Mouse (Mus musculus): ENCODE measurements around the gene Ccdc6. TPM values are rescaled to one million over a fixed set of nuclear protein-coding genes. Genes with fewer than 3 reads are reported as not detected.

Ccdc6 gene
- polyA plus RNA-seq, 1 experiment from 2014 or later = 13.0 TPM

DNA sequence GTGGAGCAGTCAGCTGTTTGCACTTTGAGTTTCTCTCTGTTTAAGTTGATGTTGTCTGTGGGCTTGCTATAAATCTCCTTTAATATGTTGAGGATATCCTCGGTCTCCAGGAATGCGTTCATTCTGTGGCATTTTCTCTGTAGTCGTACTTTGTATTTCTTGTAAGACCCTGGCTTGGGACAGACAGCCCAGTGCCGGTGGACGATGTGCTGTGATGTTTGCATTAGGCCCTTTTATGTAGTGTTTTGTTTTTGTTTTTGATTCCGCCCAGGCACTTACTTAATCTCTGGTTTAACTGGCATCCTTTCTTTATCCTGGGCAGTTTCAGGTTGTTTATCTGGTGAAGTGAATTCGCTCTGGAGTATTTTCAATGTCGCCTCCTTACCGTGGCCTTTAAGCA is 22.5 kb downstream of the Ccdc6 start:
- Histone ChIP-seq H3K4me3 (ENCODE audit: low read length) (no peak overlapping the region), H3K27me3 (replicated peaks; ENCODE audit: control insufficient read depth, insufficient read depth, low read length) (no peaks in the 10 kb centered on the region), H3K27ac (ENCODE audit: low read length) (no peak overlapping the region), H3K9me3 (ENCODE audit: control insufficient read depth, low read length) (no peaks in the 10 kb centered on the region), H3K36me3 (ENCODE audit: control insufficient read depth, insufficient read depth, low read length) (no peaks in the 10 kb centered on the region), H3K9ac (ENCODE audit: low read depth, low read length) (no peak overlapping the region), H3K4me1 (ENCODE audit: control insufficient read depth, insufficient read depth, low read length) (peaks cover 31% of the 10 kb centered on the region), H3K4me2 (ENCODE audit: low read depth, low read length) (0 out of 2 replicates have a peak overlapping the region, but pooled peaks have one; percentile 3)
- WGBS = 22% methylated on average over 9 of the region's 9 CpGs
- ATAC-seq = no peak

DNA sequence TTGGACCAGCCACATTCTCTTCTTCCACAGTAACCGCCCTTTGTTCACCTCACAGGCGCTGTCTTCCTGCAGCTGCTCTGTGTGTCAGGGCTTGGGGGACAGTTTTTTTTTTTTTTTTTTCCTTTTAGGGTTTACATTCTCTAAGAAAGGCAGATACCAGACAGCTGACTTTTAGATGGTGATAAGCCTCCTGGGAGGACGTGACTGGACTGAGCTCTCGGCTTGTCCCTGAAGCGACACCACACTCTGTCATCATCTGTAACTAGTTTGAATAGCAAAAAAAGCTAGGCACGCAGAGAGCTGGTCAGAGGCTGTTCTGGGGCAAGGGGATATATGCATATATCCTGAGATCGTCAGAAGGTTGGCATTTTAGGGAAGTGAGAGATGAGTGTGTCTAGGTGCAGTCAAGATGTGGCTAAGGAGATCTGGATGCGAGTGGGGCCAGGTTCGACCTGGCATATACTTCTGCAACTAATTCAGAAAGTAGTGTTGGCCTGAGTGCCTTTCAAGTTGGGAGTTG is 23.0 kb downstream of the Ccdc6 start:
- Histone ChIP-seq H3K9ac (ENCODE audit: low read depth, low read length) (no peak overlapping the region), H3K27me3 (replicated peaks; ENCODE audit: control insufficient read depth, insufficient read depth, low read length) (no peaks in the 10 kb centered on the region)

DNA sequence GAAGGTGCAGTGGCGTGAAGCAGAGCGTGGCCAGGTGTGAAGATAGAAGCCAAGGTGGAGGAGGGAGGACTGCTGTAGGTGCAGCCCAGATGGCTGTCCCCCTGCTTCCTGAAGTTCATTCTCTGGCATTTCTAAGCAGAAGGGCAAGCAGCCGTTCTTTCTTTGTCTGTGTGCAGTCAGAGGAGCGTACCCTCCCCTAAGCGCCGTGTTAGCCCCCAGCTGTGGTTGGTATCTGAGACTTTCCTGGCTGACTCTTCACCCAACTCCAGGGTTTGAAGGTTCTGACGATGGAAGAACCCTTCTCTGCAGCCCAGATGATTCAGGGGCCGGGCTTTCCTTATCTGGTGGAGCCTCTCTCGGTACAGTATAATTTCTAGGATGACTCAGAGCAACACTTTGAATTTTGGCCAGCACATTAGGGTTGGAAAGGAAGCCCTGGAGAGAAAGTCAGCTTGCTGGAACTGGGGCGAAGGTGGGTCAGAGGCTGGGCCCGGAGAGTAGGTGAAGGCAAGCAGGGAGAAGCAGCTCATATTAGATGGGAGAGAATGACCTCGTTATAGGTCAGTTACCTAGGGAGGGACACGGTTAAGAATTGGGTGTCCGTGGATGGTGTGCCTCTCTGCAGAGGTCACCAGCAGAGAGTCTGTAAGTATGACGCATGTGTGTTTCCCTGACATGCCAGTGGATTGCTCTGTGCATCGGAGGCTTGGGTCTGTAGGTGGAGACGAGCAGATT is 23.9 kb downstream of the Ccdc6 start:
- H3K27me3 ChIP-seq (replicated peaks; ENCODE audit: control insufficient read depth, insufficient read depth, low read length) = no peaks in the 10 kb centered on the region
- no peaks in the 10 kb centered on the region for H3K36me3 ChIP-seq (ENCODE audit: control insufficient read depth, insufficient read depth, low read length)
- no peak overlapping the region for H3K4me2 ChIP-seq (ENCODE audit: low read depth, low read length)
- no peak overlapping the region; the same call in 1 of the 2 replicates for H3K4me3 ChIP-seq (ENCODE audit: low read length)
- peak overlapping the region; percentile 43 for H3K27ac ChIP-seq (ENCODE audit: low read length)
- ATAC-seq = peak; percentile 53
- H3K4me1 ChIP-seq (ENCODE audit: control insufficient read depth, insufficient read depth, low read length) = peaks cover 43% of the 10 kb centered on the region
- WGBS = 52% methylated on average over 17 of the region's 17 CpGs
- no peak overlapping the region for H3K9ac ChIP-seq (ENCODE audit: low read depth, low read length)
- no peaks in the 10 kb centered on the region for H3K9me3 ChIP-seq (ENCODE audit: control insufficient read depth, low read length)

More for the DNA sequence above, 23.0 kb downstream of the Ccdc6 start:
- no peak overlapping the region for H3K4me3 ChIP-seq (ENCODE audit: low read length)
- H3K36me3 ChIP-seq (ENCODE audit: control insufficient read depth, insufficient read depth, low read length) = no peaks in the 10 kb centered on the region
- H3K4me1 ChIP-seq (ENCODE audit: control insufficient read depth, insufficient read depth, low read length) = peaks cover 35% of the 10 kb centered on the region
- H3K9me3 ChIP-seq (ENCODE audit: control insufficient read depth, low read length) = no peaks in the 10 kb centered on the region
- H3K4me2 ChIP-seq (ENCODE audit: low read depth, low read length) = no peak overlapping the region
- 41% methylated on average over 9 of the region's 9 CpGs for WGBS
- H3K27ac ChIP-seq (ENCODE audit: low read length) = no peak overlapping the region; the same call in 1 of the 2 replicates
- ATAC-seq = peak; percentile 61

DNA sequence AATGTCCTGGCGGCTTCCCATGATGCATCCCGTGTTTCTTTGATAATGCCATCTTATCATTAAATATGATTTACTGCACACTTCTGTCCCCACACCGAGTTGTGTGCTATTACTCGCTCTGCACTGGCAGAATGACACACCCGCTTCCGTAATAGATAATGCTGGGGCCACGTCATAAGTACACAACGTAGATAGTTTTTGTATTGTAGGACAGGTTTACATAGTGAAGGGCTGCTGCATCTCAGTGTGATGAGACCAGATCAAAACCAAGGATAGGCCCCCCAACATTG is 24.4 kb downstream of the Ccdc6 start:
- peaks cover 45% of the 10 kb centered on the region for H3K4me1 ChIP-seq (ENCODE audit: control insufficient read depth, insufficient read depth, low read length)
- no peaks in the 10 kb centered on the region for H3K9me3 ChIP-seq (ENCODE audit: control insufficient read depth, low read length)
- H3K4me2 ChIP-seq (ENCODE audit: low read depth, low read length) = no peak overlapping the region
- peak; percentile 81 for ATAC-seq
- H3K9ac ChIP-seq (ENCODE audit: low read depth, low read length) = no peak overlapping the region
- H3K27ac ChIP-seq (ENCODE audit: low read length) = no peak overlapping the region; the same call in 1 of the 2 replicates
- H3K27me3 ChIP-seq (replicated peaks; ENCODE audit: control insufficient read depth, insufficient read depth, low read length) = no peaks in the 10 kb centered on the region
- 53% methylated on average over 8 of the region's 8 CpGs for WGBS
- no peak overlapping the region; the same call in 1 of the 2 replicates for H3K4me3 ChIP-seq (ENCODE audit: low read length)
- no peaks in the 10 kb centered on the region for H3K36me3 ChIP-seq (ENCODE audit: control insufficient read depth, insufficient read depth, low read length)

DNA sequence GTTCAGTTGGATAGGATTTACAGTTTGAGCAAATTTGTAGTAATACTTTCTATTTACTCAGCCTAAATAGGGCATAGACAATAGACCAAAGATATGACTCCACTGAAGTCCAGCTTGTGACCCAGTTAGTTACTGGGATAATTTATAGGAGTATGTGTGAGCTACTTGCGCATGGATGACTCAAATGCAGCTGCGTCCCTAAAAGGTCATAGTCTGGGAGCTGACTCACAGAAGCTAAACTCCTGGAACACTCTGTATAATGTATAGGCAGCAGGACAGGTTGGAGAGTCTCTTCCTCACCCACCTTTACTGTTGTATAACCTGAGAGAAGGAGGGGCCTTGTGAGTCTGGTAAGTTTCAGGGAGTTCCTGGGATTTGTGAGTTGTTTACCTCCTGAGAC is 26.5 kb downstream of the Ccdc6 start:
- H3K4me3 ChIP-seq (ENCODE audit: low read length) = no peak overlapping the region
- no peak overlapping the region for H3K4me2 ChIP-seq (ENCODE audit: low read depth, low read length)
- no peak overlapping the region for H3K9ac ChIP-seq (ENCODE audit: low read depth, low read length)
- no peak for ATAC-seq
- H3K9me3 ChIP-seq (ENCODE audit: control insufficient read depth, low read length) = no peaks in the 10 kb centered on the region
- H3K4me1 ChIP-seq (ENCODE audit: control insufficient read depth, insufficient read depth, low read length) = peaks cover 49% of the 10 kb centered on the region
- no peaks in the 10 kb centered on the region for H3K27me3 ChIP-seq (replicated peaks; ENCODE audit: control insufficient read depth, insufficient read depth, low read length)
- WGBS = 93% methylated on average over 2 of the region's 2 CpGs
- no peaks in the 10 kb centered on the region for H3K36me3 ChIP-seq (ENCODE audit: control insufficient read depth, insufficient read depth, low read length)
- H3K27ac ChIP-seq (ENCODE audit: low read length) = no peak overlapping the region

GRCm38 (mm10) chr10:70125491-70125890 is 28.6 kb downstream of the Ccdc6 start:
- Histone ChIP-seq H3K9me3 (ENCODE audit: control insufficient read depth, low read length) (no peaks in the 10 kb centered on the region), H3K36me3 (ENCODE audit: control insufficient read depth, insufficient read depth, low read length) (no peaks in the 10 kb centered on the region), H3K9ac (ENCODE audit: low read depth, low read length) (no peak overlapping the region), H3K4me3 (ENCODE audit: low read length) (no peak overlapping the region), H3K27ac (ENCODE audit: low read length) (no peak overlapping the region), H3K4me1 (ENCODE audit: control insufficient read depth, insufficient read depth, low read length) (peaks cover 35% of the 10 kb centered on the region), H3K4me2 (ENCODE audit: low read depth, low read length) (no peak overlapping the region), H3K27me3 (replicated peaks; ENCODE audit: control insufficient read depth, insufficient read depth, low read length) (no peaks in the 10 kb centered on the region)
- 45% methylated on average over 7 of the region's 7 CpGs for WGBS
- ATAC-seq = peak; percentile 61

DNA sequence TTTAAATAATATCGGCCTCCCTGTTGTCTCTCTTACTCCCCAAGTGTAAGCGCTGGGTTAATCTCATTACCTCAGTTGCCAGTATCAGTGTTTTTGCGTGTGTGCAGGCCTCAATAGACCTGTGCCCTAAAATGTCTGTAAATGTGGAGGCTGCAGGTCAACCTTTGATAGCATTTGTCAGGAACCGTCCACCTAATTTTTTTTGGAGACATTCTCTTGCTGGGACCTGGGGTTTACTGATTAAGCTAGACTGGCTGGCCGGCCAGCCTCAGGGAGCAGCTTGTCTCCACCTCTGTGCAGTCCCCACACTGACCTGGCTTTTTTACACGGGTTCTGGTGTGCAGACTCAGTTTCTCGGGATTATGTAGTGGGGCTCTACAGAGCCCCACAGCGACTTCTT is 30.4 kb downstream of the Ccdc6 start:
- WGBS = 65% methylated on average over 8 of the region's 8 CpGs
- Histone ChIP-seq H3K36me3 (ENCODE audit: control insufficient read depth, insufficient read depth, low read length) (no peaks in the 10 kb centered on the region), H3K9ac (ENCODE audit: low read depth, low read length) (no peak overlapping the region), H3K27me3 (replicated peaks; ENCODE audit: control insufficient read depth, insufficient read depth, low read length) (no peaks in the 10 kb centered on the region), H3K4me3 (ENCODE audit: low read length) (no peak overlapping the region), H3K4me2 (ENCODE audit: low read depth, low read length) (no peak overlapping the region), H3K9me3 (ENCODE audit: control insufficient read depth, low read length) (no peaks in the 10 kb centered on the region), H3K27ac (ENCODE audit: low read length) (no peak overlapping the region), H3K4me1 (ENCODE audit: control insufficient read depth, insufficient read depth, low read length) (peaks cover 34% of the 10 kb centered on the region)
- ATAC-seq = no peak

- 94% methylated on average over 8 of the region's 8 CpGs for WGBS
- Histone ChIP-seq H3K27ac (ENCODE audit: low read length) (no peak overlapping the region), H3K27me3 (replicated peaks; ENCODE audit: control insufficient read depth, insufficient read depth, low read length) (no peaks in the 10 kb centered on the region), H3K4me2 (ENCODE audit: low read depth, low read length) (no peak overlapping the region), H3K36me3 (ENCODE audit: control insufficient read depth, insufficient read depth, low read length) (no peaks in the 10 kb centered on the region), H3K4me3 (ENCODE audit: low read length) (no peak overlapping the region), H3K9me3 (ENCODE audit: control insufficient read depth, low read length) (no peaks in the 10 kb centered on the region), H3K9ac (ENCODE audit: low read depth, low read length) (no peak overlapping the region), H3K4me1 (ENCODE audit: control insufficient read depth, insufficient read depth, low read length) (peaks cover 45% of the 10 kb centered on the region)
- ATAC-seq = no peak
Measured at GRCm38 (mm10) chr10:70128408-70128807, 31.5 kb downstream of the Ccdc6 start.

GRCm38 (mm10) chr10:70132087-70132560 is 35.2 kb downstream of the Ccdc6 start:
- H3K36me3 ChIP-seq (ENCODE audit: control insufficient read depth, insufficient read depth, low read length) = no peaks in the 10 kb centered on the region
- WGBS = 40% methylated on average over 5 of the region's 5 CpGs
- H3K9me3 ChIP-seq (ENCODE audit: control insufficient read depth, low read length) = no peaks in the 10 kb centered on the region
- H3K4me3 ChIP-seq (ENCODE audit: low read length) = no peak overlapping the region
- H3K27me3 ChIP-seq (replicated peaks; ENCODE audit: control insufficient read depth, insufficient read depth, low read length) = no peaks in the 10 kb centered on the region
- peak overlapping the region; percentile 6; the same call in 1 of the 2 replicates for H3K4me2 ChIP-seq (ENCODE audit: low read depth, low read length)
- 0 out of 2 replicates have a peak overlapping the region, but pooled peaks have one; percentile 9 for H3K27ac ChIP-seq (ENCODE audit: low read length)
- ATAC-seq = peak; percentile 77
- H3K9ac ChIP-seq (ENCODE audit: low read depth, low read length) = no peak overlapping the region
- H3K4me1 ChIP-seq (ENCODE audit: control insufficient read depth, insufficient read depth, low read length) = peaks cover 33% of the 10 kb centered on the region

Data from intestine, embryonic 16.5 days (tissue).